Mouse (Mus musculus): ENCODE results near the gene Stk33.
"Not testable (repeated sequence)": the region's sequence is repeated elsewhere in the genome, so short reads cannot be mapped to it uniquely, and the experiment has no call there.

Stk33 gene

GRCm38 (mm10) chr7:109438781-109439591, at the start of gene Stk33:
Gene Stk33 (minus strand): TSS chr7:109439081.
- no peak for DNase-seq

DNA sequence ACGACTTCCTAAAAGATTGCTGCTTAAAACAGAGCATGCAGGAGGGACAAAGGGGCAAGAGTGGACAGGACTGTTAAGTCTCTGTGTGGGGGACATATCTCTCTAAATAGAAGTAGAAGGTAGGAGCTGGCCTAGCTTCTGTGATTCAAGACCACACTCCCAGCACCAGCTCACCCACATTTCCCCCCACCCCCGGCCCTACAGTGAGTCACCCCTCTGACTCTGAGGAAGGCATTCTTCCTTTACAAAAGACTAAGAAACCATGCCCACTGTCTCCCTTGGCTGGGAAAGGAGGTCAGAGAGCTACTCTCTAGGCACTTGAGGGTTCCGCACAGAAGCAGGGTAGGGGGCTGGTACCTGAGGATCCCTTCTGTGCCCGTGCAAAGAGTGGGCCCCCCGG, 45.3 kb upstream of the Stk33 start:
- no peak for DNase-seq

DNA sequence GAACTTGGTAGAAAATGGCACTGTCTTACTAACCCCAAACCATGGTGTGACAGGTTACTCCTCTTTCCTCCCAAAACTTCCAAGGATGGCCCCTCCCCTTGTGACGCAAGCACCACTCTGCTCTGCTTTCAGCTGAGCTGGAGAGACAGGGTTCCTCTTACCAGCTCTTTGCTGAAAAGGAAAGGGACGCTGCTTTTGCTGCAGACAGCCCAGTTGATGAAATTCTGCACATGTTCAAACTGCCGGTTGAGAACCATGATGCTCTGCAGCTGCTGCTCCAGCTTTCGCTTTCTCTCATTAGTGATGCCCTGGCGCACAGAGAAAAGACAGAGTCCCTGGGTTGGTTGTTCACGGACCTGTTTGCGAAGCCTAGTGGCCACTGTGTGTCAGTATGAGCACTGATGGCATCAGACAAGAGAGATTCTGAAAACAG, 41.9 kb upstream of the Stk33 start:
- no peak for DNase-seq

DNA sequence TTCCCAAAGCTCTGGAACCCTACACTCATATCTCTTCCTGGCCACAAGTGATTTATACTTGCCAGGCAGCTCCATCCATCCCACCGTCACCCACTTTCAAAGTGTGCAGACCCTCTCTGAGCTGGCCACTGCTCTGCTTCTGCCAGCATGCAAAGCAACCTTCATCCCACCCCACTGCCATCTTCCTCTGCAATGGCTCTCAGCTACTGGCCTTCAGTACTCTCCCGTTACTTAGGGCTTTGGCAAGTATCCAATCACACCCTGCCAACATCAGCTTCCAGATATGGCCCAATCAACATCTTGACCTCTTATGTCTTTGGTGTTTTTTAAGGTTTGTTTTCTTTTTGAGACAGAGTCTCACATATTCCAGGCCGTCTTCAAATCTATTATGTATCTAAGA, 39.0 kb upstream of the Stk33 start:
- DNase-seq, result no peak

GRCm38 (mm10) chr7:109470700-109471099, 31.8 kb upstream of the Stk33 start:
- no peak for DNase-seq

- peak; percentile 19 for DNase-seq
These were observed 29.4 kb upstream of the Stk33 start for GRCm38 (mm10) chr7:109468262-109468701.

GRCm38 (mm10) chr7:109467591-109467990, 28.7 kb upstream of the Stk33 start:
- DNase-seq, result peak; percentile 22

- DNase-seq, result no peak
These were observed 21.8 kb upstream of the Stk33 start for GRCm38 (mm10) chr7:109460698-109461097.

- no peak for DNase-seq
These were observed 17.7 kb upstream of the Stk33 start for GRCm38 (mm10) chr7:109456563-109456962.

DNA sequence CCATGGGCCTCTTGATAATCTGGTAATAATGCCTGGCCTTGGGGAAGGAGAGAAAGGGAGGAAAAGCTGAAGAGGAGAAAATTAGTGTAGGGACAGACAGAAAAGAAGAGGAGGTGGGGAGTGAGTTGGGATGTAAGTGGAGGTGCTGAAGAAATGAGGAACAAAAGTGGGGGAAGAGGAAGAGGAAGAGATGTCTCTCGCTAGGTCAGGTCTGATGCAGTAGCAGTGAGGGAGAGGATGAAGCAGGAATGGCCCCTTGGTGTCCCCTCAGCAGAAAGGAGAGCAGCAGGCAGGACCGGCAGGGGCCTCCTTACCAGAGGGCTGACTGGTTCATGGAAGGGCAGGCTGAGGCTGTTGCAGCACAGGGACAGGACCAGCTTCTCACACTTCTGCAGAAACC, 16.9 kb upstream of the Stk33 start:
- DNase-seq, result no peak

- no peak for DNase-seq
These were observed 16.0 kb upstream of the Stk33 start for GRCm38 (mm10) chr7:109454856-109455255.

DNA sequence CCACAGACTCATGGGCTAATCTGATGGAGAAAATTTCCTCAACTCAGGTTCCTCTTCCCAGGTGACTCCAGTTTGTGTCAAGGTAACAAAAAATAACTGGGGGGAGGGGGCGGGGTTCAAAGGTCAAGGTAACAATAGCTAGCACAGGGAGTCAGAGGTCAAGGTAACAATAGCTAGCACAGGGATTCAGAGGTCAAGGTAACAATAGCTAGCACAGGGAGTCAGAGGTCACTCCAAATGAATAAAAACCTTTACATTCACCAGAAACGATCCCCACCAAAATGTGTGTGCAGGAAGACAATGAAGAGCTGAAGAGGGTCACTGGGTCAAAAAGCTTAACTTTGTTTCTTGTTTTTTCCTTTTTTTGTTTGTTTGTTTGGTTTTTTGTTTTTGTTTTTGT, 9.2 kb upstream of the Stk33 start:
- DNase-seq, result no peak

- DNase-seq, result no peak
These were observed 6.1 kb upstream of the Stk33 start for GRCm38 (mm10) chr7:109445012-109445411.

- no peak for DNase-seq
These were observed 3.9 kb upstream of the Stk33 start for GRCm38 (mm10) chr7:109442739-109443138.

- no peak for DNase-seq
These were observed 1.9 kb upstream of the Stk33 start for GRCm38 (mm10) chr7:109440697-109441269.

- no peak for DNase-seq
These were observed 14.3 kb downstream of the Stk33 start for GRCm38 (mm10) chr7:109424422-109425159.

GRCm38 (mm10) chr7:109422803-109423202, 16.1 kb downstream of the Stk33 start:
- no peak for DNase-seq

- no peak for DNase-seq
These were observed 33.4 kb downstream of the Stk33 start for GRCm38 (mm10) chr7:109405491-109405890.

- peak; percentile 55 for DNase-seq
These were observed 39.6 kb downstream of the Stk33 start for GRCm38 (mm10) chr7:109399299-109399698.

DNA sequence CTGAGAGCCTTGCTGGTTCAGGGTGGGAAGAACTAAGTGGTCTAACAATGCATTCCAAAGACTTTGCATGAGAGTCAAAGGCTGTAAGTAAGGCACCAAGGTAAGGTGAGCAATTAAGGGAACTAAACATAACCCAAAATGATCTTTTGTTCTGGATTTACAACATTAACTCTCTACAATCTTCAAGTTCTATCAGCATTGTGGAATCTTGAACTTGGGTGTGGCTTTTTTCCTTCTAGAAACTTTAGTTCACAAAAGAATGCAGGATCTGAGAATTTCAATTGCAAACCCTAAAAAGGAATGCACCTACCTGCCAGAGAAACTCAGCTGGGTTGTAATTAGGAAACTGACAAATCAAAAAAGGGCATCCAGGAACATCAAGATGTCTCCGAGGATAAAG, 57.8 kb downstream of the Stk33 start:
- DNase-seq, result no peak

- not testable (repeated sequence) for DNase-seq
These were observed 65.3 kb downstream of the Stk33 start for GRCm38 (mm10) chr7:109373556-109373955.

DNA sequence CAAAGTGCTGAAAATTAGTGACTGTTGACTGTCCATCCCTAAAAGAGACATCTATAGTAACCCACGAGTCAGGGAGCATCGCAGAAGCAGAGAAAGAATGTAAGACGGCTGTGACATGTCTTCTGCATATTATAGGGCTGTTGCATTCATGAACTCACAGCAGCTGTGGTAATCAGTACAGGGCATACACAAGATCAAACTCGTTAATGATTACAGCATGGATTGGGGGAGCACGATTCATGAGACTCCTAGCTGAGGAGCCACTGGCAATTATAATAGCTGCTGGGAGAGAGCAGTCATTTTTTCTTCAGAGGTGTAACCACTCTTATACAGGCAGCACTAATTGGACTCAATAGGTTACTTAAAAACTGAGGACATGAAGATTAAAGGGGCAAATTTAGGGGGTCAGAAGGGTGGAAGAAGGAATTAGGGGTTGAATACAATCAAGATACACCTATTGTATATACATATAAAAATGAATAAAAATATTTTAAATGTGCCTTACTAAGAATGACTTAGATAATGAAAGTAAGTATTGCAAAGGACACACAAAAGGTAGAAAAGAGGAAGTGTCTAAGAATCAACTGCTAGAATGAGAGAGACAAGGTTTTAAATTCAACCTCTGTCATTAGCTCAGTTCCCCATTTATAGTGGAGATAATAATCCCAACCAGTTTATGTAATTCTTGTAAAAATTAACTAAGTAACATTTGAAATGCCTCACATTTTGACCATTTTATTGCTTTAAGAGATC, 80.3 kb downstream of the Stk33 start:
- DNase-seq, result no peak

DNA sequence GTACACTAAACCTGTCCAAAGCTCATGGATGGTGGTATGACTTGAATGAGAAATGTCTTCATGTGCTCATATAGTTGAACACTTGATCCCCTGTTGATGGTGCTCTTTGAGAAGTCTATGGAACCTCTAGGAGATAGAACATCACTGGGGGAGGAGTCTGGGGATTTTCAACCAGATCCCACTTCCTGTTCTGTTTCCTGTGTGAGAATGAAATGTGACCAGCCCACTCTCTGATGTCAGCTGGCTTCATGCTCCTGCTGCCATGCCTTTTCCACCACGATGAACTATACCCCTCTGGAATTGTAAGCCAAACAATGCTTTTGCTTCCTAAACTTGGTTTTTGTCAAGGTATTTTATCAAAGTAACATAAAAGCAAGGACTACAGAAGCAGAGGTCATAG, 81.0 kb downstream of the Stk33 start:
- DNase-seq, result no peak
